Mouse (Mus musculus) embryo, embryonic 11.5 days (tissue): Measurements from ENCODE around the gene Dop1b.
"Not testable (repeated sequence)": the region's sequence is repeated elsewhere in the genome, so short reads cannot be mapped to it uniquely, and the experiment has no call there.

ENCODE experiments used
- DNase-seq: peaks from one replicate; pipeline ENCODE4 v3.0.0-alpha.2; 2012; ENCODE audit warnings: low read depth, low spot score

Dop1b gene

GRCm38 (mm10) chr16:93795391-93795790, 83.7 kb downstream of the Dop1b start:
- DNase-seq: no peak

GRCm38 (mm10) chr16:93797021-93797840, 85.5 kb downstream of the Dop1b start:
- DNase-seq: no peak

GRCm38 (mm10) chr16:93797841-93798492, 86.3 kb downstream of the Dop1b start:
- no peak for DNase-seq

GRCm38 (mm10) chr16:93798623-93799022, 86.9 kb downstream of the Dop1b start:
- no peak for DNase-seq

- DNase-seq: no peak
These were observed 87.4 kb downstream of the Dop1b start for GRCm38 (mm10) chr16:93799071-93799470.

- DNase-seq: no peak
These were observed 88.2 kb downstream of the Dop1b start for GRCm38 (mm10) chr16:93799936-93800335.

- DNase-seq: no peak
These were observed 95.5 kb downstream of the Dop1b start for GRCm38 (mm10) chr16:93807167-93807566.

GRCm38 (mm10) chr16:93807961-93808554, 96.4 kb downstream of the Dop1b start:
- no peak for DNase-seq

GRCm38 (mm10) chr16:93815856-93816736, 104.4 kb downstream of the Dop1b start:
- no peak for DNase-seq

GRCm38 (mm10) chr16:93816861-93817260, 105.2 kb downstream of the Dop1b start:
- no peak for DNase-seq

- DNase-seq: no peak
These were observed 105.7 kb downstream of the Dop1b start for GRCm38 (mm10) chr16:93817371-93817770.

- DNase-seq: no peak
These were observed 107.1 kb downstream of the Dop1b start for GRCm38 (mm10) chr16:93818691-93819324.

- no peak for DNase-seq
These were observed 107.6 kb downstream of the Dop1b start for GRCm38 (mm10) chr16:93819325-93819696.

GRCm38 (mm10) chr16:93820040-93820439, 108.3 kb downstream of the Dop1b start:
- no peak for DNase-seq

- no peak for DNase-seq
These were observed 110.0 kb downstream of the Dop1b start for GRCm38 (mm10) chr16:93821706-93822105.

GRCm38 (mm10) chr16:93822433-93823225, 110.9 kb downstream of the Dop1b start:
- DNase-seq: not testable (repeated sequence)

GRCm38 (mm10) chr16:93824799-93825198, 113.1 kb downstream of the Dop1b start:
- DNase-seq: no peak

- DNase-seq: no peak
These were observed 113.8 kb downstream of the Dop1b start for GRCm38 (mm10) chr16:93825463-93825862.

GRCm38 (mm10) chr16:93826054-93826453, 114.3 kb downstream of the Dop1b start:
- DNase-seq: no peak

GRCm38 (mm10) chr16:93826478-93826877, 114.8 kb downstream of the Dop1b start:
- DNase-seq: not testable (repeated sequence)
